Mouse (Mus musculus) left cerebral cortex, postnatal 36 days (tissue): ENCODE measurements around the gene Gm17409. TPM values are rescaled to one million over a fixed set of nuclear protein-coding genes. Genes with fewer than 3 reads are reported as not detected.

Experiments used
- DNase-seq, 2 experiments: peaks; one replicate each; pipeline ENCODE4 v3.0.0; 2021 to 2022; ENCODE audit warnings: low spot score in 2 of 2, mixed read lengths in 1 of 2
- intact Hi-C: fragments of 180-260 bp; cut with DNase I; formaldehyde crosslinking; loops from one replicate; pipeline ENCODE4 v1.15.1; 2025
- total RNA-seq, 2 experiments: library from RNA; stranded (reverse); gene quantifications; 2 replicates each; pipeline ENCODE4 v1.2.3; 2021

Gene Gm17409
- total RNA-seq, 2 experiments from 2014 or later: not detected

DNA sequence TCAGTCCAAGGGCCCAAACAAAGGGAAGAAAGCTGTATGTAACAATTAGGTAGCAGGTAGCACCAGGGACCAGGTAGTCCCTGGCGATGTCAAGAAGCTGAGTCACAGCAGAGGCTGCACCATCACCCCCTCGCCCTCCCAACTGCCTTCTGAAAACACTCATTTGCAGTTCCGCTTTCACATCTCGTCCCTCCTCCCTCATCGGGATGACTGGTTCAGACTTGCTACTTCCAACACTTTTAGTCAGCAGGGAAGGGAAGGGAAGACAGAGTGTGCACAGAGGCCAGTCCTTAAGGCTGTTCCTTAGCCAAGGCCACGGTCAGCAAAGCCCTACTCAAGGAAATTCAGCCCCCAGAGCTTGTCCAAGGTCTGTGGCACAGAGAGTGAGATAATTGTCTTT, 10.8 kb downstream of the Gm17409 start:
- no peak for DNase-seq
- intact Hi-C loops: no loop called here

DNA sequence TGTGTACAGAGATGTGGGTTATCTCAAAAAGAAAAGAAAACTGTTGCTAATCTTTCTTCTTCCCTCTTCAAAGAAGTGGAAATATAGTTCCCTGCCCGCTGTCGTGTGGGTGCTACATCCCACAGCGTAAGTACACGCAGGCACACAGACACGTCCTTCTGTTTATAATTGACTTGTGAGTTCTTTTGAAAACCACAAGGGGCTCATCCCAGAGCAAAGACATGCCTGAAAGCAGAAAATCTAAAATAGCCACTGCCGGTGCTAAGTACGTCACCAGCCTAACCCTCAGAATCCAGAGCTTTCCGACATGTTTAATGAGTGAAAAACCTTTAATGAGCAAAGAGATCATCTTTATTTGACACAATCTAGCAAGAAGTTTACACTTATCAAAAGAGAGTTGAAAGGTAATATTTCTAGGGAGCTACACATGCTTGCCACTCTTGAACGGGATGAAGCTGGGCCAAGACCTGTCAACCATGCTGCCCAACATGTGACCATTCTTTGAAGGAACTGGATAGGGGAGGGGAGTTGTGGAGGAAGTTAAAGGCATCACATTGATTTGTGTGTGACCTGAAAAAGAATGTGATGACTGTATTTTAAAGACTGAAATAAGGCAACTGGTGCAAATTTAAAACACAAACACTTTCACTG, 11.7 kb downstream of the Gm17409 start:
- intact Hi-C loops: no loop called here
- no peak for DNase-seq

GRCm38 (mm10) chr2:58484284-58484965, 14.5 kb downstream of the Gm17409 start:
- peak; percentile 38 to 49 for DNase-seq
- intact Hi-C loops: no loop called here

GRCm38 (mm10) chr2:58485152-58485551, 15.2 kb downstream of the Gm17409 start:
- DNase-seq: no peak

DNA sequence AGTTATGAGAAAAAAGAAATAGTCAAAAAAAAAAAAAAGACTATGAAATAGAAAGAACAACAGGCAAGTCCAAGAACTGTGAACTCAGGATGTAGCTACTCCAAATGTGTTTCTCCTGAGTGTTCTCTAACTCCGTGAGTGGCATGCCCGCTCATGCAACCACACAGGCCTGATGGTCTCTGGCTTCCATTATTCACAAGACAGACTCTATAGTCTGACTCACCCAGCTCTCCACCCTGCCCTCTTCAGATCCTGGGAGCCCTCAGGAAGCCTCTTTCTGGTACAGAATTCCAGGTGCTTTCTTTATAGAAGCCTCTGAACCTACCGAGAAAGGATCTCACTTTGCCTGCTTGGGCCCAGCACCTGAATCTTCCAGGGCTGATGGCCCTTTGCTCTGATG, 15.8 kb downstream of the Gm17409 start:
- DNase-seq: no peak
- intact Hi-C loops: no loop called here

More at GRCm38 (mm10) chr2:58485152-58485551, 15.2 kb downstream of the Gm17409 start:
- intact Hi-C loops: no loop called here

- intact Hi-C loops: no loop called here
- no peak for DNase-seq
Observed at GRCm38 (mm10) chr2:58486441-58487278, 16.7 kb downstream of the Gm17409 start.

- intact Hi-C loops: no loop called here
- DNase-seq: no peak
Observed at GRCm38 (mm10) chr2:58487279-58487560, 17.3 kb downstream of the Gm17409 start.

GRCm38 (mm10) chr2:58488404-58488803, 18.5 kb downstream of the Gm17409 start:
- intact Hi-C loops: no loop called here
- DNase-seq: no peak

GRCm38 (mm10) chr2:58489275-58489674, 19.4 kb downstream of the Gm17409 start:
- no peak for DNase-seq
- intact Hi-C loops: no loop called here

DNA sequence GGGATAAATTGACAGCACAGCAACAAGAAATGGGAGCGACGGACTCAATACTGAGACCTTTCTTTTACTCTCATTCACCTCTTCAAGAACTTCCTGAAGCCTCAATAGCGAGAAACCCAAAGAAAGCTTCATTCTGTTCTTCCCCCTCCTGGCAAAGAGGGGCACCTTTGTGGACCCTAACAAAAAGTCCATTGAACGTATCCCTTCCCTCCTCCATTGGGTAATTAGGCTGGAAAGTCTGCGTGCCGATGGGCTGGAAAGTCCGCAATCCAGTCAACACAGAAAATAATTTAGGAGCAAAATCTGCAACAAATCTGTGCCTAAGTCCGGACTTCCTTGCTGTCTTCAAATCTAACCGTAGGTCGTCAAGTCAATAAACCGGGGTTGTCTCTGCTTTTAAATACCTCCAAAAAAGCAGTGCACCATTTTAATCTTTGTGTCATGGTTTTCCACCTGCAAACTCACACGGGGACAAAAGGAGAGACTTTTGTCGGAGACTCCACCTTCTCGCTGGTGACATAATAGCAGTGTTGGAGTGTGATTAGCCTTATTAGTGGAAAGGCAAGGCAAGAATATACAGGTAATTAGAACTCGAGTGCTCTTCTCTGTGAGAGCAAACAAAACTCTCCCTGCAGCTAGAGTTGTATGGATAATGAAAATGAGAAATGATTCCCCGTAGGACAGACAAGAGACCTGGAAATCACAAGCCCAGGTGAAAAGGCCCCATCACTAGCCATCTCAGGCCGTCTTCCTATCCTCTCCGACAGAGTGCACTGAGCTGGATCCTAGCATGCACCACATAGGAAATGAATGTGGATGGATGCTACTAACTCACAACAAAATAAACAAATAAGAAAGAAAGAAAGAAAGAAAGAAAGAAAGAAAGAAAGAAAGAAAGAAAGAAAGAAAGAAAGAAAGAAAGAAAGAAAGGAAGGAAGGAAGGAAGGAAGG, 24.0 kb downstream of the Gm17409 start:
- intact Hi-C loops: no loop called here

DNA sequence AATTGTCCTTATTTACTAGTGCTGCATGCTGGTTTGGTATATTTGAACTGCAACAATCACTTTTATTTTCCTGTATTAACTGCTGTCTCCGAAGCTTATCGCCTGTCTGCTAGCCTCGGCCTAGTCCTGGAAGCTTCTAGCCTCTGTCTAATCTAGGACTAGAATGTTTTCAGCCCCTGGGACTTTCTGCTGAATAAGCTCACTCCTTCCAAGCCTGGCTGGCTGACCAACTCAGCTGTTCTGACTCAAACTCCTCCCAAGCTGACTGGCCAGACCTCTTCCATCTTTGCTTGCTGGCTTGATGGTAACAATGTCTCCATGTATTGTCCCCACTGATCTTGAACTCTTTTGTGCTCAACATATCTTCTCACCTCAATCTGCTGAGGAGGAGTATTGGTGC, 25.4 kb downstream of the Gm17409 start:
- intact Hi-C loops: no loop called here
- no peak for DNase-seq

More for the DNA sequence above, 24.0 kb downstream of the Gm17409 start:
- DNase-seq: no peak

DNA sequence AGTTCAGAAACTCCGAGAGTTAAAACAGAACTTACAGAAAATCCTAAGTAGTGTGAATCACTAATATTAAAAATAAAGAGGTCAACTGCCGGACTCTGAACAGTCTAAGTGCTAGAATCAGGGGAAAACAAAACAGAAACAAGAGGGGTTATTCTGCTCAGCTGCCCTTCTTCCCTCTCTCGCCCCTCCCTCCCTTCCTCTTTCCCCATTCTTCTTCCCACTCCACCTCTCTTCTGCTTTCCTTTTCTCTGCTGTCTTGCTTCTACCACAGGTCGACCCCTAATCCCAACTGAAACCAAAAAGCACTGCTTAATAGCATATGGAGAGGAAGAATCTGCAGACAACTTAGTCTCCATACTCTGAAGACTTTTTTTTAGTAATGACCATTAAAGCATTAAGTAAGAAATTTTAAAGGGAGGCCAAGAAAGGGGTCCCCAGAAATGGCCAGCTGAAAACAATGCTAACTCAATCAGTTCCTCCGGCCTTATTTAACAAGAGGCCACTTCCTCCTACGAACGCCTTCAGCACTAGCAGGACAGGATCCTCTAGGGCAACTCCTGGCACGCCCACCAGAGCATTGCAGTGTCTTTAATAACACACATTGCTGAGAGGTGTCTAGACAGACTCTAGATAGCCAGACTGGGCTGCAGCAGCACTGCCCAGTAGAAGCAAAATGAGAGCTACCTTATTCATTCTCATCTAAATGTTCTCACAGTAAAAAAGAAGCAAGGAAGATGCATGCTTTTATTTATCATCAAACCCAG, 26.9 kb downstream of the Gm17409 start:
- no peak for DNase-seq
- intact Hi-C loops: no loop called here

DNA sequence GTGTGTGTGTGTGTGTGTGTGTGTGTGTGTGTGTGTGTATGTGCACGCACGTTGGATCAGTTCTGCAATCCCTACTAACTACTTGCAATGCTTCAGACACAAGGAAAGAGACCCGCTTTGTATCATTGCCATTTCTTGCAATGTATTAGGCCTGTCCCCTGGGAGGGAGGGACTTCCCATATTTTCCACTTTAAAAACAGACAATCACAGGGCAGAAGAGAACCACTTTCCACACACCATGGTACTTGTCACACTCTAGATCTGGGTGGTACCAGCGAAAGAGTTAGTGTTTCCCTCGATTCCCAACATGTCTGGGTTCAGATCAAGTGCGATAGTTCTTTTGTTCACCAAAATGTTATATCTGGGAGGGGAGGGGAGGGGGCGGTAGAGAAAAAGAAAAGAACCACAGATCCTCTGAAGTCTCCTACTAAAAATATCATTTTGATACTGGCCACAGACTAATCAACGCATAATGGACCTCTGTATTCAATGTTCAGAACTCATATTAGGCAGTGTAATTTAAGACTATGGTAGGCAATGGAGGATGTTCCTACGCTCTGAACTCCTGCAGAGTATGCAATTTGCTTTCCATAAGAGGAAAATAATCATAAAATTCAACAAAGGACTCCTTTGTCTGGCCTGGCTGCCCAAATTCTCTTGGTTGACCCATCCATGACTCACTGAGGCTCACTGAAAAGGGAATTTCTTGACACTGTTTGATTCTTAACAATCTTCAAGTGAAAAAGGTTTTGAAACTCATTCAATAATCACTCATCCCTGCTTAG, 35.6 kb downstream of the Gm17409 start:
- intact Hi-C loops: no loop called here
- DNase-seq: no peak

DNA sequence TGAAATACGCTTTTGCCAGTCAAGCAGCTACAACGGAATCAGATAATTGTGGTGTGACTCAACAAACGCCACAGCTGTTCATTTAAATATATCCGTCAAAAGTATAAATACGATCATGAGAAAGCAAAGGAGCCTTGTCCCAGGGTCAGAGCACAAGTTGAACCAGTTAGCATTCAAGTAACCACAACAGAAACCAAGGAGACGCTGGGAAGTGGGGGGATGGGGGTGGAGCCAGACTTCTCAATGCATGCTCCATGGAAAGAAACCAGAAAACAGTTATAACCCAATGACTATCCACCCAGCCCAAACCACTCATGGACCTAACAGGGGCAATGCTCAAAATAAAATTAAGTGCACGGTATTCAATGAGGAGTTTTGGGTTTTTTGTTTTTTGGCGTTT, 40.3 kb downstream of the Gm17409 start:
- intact Hi-C loops: loop anchor here (10.0 kb wide), 1 partner anchor 55 kb away; the partner anchor contains the start of genes Acvr1 and Upp2
- no peak for DNase-seq

- DNase-seq: no peak
- intact Hi-C loops: loop anchor here (10.0 kb wide), 1 partner anchor 52 kb away; the partner anchor contains the start of genes Acvr1 and Upp2
Observed at GRCm38 (mm10) chr2:58513212-58513611, 43.3 kb downstream of the Gm17409 start.

- intact Hi-C loops: loop anchor here (10.0 kb wide), 1 partner anchor 50 kb away; the partner anchor contains the start of genes Acvr1 and Upp2
- no peak for DNase-seq
Observed at GRCm38 (mm10) chr2:58514489-58514888, 44.6 kb downstream of the Gm17409 start.

- intact Hi-C loops: loop anchor here (10.0 kb wide), 1 partner anchor 49 kb away; the partner anchor contains the start of genes Acvr1 and Upp2
- DNase-seq: no peak
Observed at GRCm38 (mm10) chr2:58516000-58516399, 46.1 kb downstream of the Gm17409 start.

- intact Hi-C loops: loop anchor here (10.0 kb wide), 1 partner anchor 48 kb away; the partner anchor contains the start of genes Acvr1 and Upp2
- DNase-seq: no peak
Observed at GRCm38 (mm10) chr2:58516920-58517319, 47.0 kb downstream of the Gm17409 start.
